10 mouse cellular contexts compared by ENCODE assay signal in the genomic region with DNA sequence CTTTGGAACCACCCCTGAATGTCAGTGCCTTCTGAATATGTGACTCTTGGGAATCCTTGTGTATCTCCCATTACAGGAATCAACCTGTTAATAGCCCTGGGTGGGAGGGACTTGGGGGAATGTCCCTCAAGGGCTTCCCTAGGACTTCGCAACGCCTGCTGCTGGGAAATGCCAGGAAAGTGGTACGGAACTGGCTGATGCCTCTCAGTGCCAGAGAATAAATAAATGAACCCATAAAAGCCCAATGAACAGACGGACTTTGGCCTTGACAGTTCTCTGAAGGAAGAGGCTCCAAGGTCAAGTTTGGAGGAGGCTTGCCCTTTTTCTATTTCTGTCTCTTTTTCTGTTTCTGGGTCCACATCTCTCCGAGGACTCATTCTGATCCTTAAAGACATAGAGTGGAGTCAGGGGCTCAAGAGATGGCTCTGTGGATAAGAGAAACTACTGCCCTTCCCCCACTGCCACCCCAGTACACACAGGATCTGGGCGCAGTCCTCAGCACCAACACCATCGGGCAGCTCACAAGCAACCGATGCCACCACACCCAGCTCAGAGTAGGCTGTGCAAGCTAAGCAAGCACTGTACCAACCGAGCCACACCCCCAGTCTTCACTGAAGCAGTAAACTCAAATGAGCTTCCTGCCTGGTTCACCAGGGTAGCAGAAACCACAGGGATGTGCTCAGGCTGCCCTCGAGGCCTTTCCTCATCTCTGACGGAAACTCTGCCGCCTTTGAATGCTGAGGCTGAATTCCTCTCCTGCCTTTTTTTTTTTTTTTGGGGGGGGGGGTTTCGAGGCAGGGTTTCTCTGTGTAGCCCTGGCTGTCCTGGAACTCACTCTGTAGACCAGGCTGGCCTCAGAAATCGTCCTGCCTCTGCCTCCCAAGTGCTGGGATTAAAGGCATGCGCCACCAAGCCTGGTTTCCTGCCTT. TPM values are rescaled to one million over a fixed set of nuclear protein-coding genes. Genes with fewer than 3 reads are reported as not detected.
DNase-seq lines count a peak whose midpoint lies in the region; ATAC-seq and TF ChIP-seq lines count a peak whose summit lies in the region.
"Had no signal": no experiment of that assay in that cellular context is flagged by ENCODE, and none has a peak within 500 bp of the region (broad histone marks: within the 10 kb centered on the region; RNA-seq: fewer than 3 reads in every experiment).

No protein-coding gene starts in this region.

- no peak overlapping the region for H3K4me2 ChIP-seq in intestine, embryonic 16.5 days (ENCODE audit: low read depth, low read length)
- H3K4me2 ChIP-seq: limb, embryonic 15.5 days had no signal

- no peak for TF ChIP-seq CTCF in spleen, adult 2 months (IDR thresholded peaks at IDR 0.05; ENCODE audit: extremely low read depth, insufficient read depth, insufficient read length, insufficient replicate concordance)

- no peaks in the 10 kb centered on the region for H3K4me1 ChIP-seq in intestine, embryonic 16.5 days (ENCODE audit: control insufficient read depth, insufficient read depth, low read length)
- peaks cover 19% of the 10 kb centered on the region; the same call in 1 of the 2 replicates for H3K4me1 ChIP-seq in spleen, adult 2 months (ENCODE audit: control insufficient read depth, insufficient read depth, insufficient read length)
- H3K4me1 ChIP-seq: limb, embryonic 15.5 days had no signal

- peak; percentile 82 for DNase-seq in A20 (ENCODE audit: low read depth, low spot score)
- peak; percentile 61 to 80 for DNase-seq in spleen, adult 2 months (ENCODE audit: low read depth in 1 of 2, low spot score in 2 of 2)
- no peak for DNase-seq in ovary, adult 18-20 months (ENCODE audit: low spot score)
- DNase-seq in adrenal gland, adult 18-20 months (ENCODE audit: low spot score in 2 of 2): no peak
- DNase-seq in Muller cell, postnatal 12 days (ENCODE audit: inconsistent ontology term): no peak
- DNase-seq: cerebellum, adult 9-11 months; right cerebral cortex, adult 18-20 months had no signal

- no peaks in the 10 kb centered on the region for H3K27me3 ChIP-seq in intestine, embryonic 16.5 days (replicated peaks; ENCODE audit: control insufficient read depth, insufficient read depth, low read length)
- no peaks in the 10 kb centered on the region for H3K27me3 ChIP-seq in spleen, adult 2 months (ENCODE audit: control insufficient read depth, insufficient read depth, low read length)
- H3K27me3 ChIP-seq: limb, embryonic 15.5 days had no signal

- H3K9me3 ChIP-seq in intestine, embryonic 16.5 days (ENCODE audit: control insufficient read depth, low read length): no peaks in the 10 kb centered on the region
- H3K9me3 ChIP-seq: limb, embryonic 15.5 days had no signal

- no peak for TF ChIP-seq POLR2A in spleen, adult 2 months (IDR thresholded peaks at IDR 0.05; ENCODE audit: low read depth, low read length)

- WGBS in intestine, embryonic 16.5 days: 64% methylated on average over 15 of the region's 15 CpGs
- 42% methylated on average over 15 of the region's 15 CpGs for WGBS in spleen, adult 2 months

- no peak overlapping the region for H3K4me3 ChIP-seq in intestine, embryonic 16.5 days (ENCODE audit: low read length)
- H3K4me3 ChIP-seq in spleen, adult 2 months (ENCODE audit: extremely low read depth, insufficient read depth, insufficient read length): no peak overlapping the region
- H3K4me3 ChIP-seq: limb, embryonic 15.5 days had no signal

- no peaks in the 10 kb centered on the region for H3K36me3 ChIP-seq in intestine, embryonic 16.5 days (ENCODE audit: control insufficient read depth, insufficient read depth, low read length)
- no peaks in the 10 kb centered on the region for H3K36me3 ChIP-seq in spleen, adult 2 months (ENCODE audit: control insufficient read depth, insufficient read depth, low read length)
- H3K36me3 ChIP-seq: limb, embryonic 15.5 days had no signal

- H3K27ac ChIP-seq in intestine, embryonic 16.5 days (ENCODE audit: low read length): no peak overlapping the region
- H3K27ac ChIP-seq in spleen, adult 2 months (ENCODE audit: insufficient read depth, low read length): peak overlapping the region; percentile 80
- H3K27ac ChIP-seq: limb, embryonic 15.5 days had no signal

- peak; percentile 52 for ATAC-seq in CD4-positive, CD25-positive, alpha-beta regulatory T cell, adult 4 months
- 0 out of 2 replicates have a peak, but pooled peaks have one; percentile 57 for ATAC-seq in intestine, embryonic 16.5 days

- H3K9ac ChIP-seq in intestine, embryonic 16.5 days (ENCODE audit: low read depth, low read length): no peak overlapping the region
- H3K9ac ChIP-seq: limb, embryonic 15.5 days had no signal

RNA-seq across cellular contexts. Expression of gene Grb2, which starts 8.3 kb away (rescaled TPM):
- polyA plus RNA-seq in CD4-positive, CD25-positive, alpha-beta regulatory T cell, adult 4 months (2017; shearing (Covaris generic)): 10 to 100 TPM; 28.8 to 30.9 TPM
- polyA plus RNA-seq in intestine, embryonic 16.5 days (2015; fragmentation: Nextera tagmentation; extraction: Ambion mirVana): 67.1 and 73.1 TPM in 2 replicates
- polyA plus RNA-seq in spleen, adult 2 months (2012; rRNA removed): 74.4 and 74.7 TPM in 2 replicates
- 100 to 1,000 TPM in 1 of 2 experiments, 10 to 100 TPM in 1; 97.2 to 132 TPM for total RNA-seq in adrenal gland, adult 18-20 months (2021)

RNA-seq across cellular contexts. Expression of gene Tmem94, which starts 48.6 kb away (rescaled TPM):
- polyA plus RNA-seq in CD4-positive, CD25-positive, alpha-beta regulatory T cell, adult 4 months (2017; shearing (Covaris generic)): 10 to 100 TPM in 1 of 2 experiments, 1 to 10 TPM in 1; 8.5 to 17.5 TPM
- 19.7 and 21.1 TPM in 2 replicates for polyA plus RNA-seq in intestine, embryonic 16.5 days (2015; fragmentation: Nextera tagmentation; extraction: Ambion mirVana)
- 42.0 and 56.3 TPM in 2 replicates for polyA plus RNA-seq in spleen, adult 2 months (2012; rRNA removed)
- 10 to 100 TPM; 57.3 to 70.3 TPM for total RNA-seq in adrenal gland, adult 18-20 months (2021)

Comparison
In these comparisons a context has a peak if more than half of its experiments do, and no peak if none do; other contexts are left out.
1. DNase-seq: peak in A20 (single experiment) and spleen, adult 2 months (2 of 2); none in ovary, adult 18-20 months (single experiment), adrenal gland, adult 18-20 months (0 of 2) and Muller cell, postnatal 12 days (single experiment).